Mouse (Mus musculus) ES-E14 (cell line): ENCODE data around the gene Rxra.

Experiments
- HCFC1 ChIP-seq: IDR thresholded peaks from 2 replicates; pipeline ENCODE4 v1.6.1; 2012; ENCODE audit warnings: low read length, inconsistent platforms, borderline replicate concordance; ENCODE audit not compliant: insufficient read depth
- MAFK ChIP-seq: IDR thresholded peaks from 2 replicates; pipeline ENCODE4 v1.6.1; 2014; ENCODE audit warnings: mild to moderate bottlenecking, low read depth, low read length, inconsistent platforms; ENCODE audit not compliant: insufficient read depth
- ZNF384 ChIP-seq: IDR thresholded peaks from 2 replicates; pipeline ENCODE4 v1.6.1; 2012; ENCODE audit warnings: low read depth, low read length, inconsistent platforms

- no peak for TF ChIP-seq MAFK
- no peak for TF ChIP-seq ZNF384
- no peak for TF ChIP-seq HCFC1
These were observed 52.0 kb downstream of the Rxra start for GRCm38 (mm10) chr2:27727994-27728854.
